Mouse (Mus musculus): ENCODE measurements around the gene Kcnh1. TPM values are rescaled to one million over a fixed set of nuclear protein-coding genes. Genes with fewer than 3 reads are reported as not detected.

Gene Kcnh1
- polyA plus RNA-seq, 1 experiment: 0.01 TPM

DNA sequence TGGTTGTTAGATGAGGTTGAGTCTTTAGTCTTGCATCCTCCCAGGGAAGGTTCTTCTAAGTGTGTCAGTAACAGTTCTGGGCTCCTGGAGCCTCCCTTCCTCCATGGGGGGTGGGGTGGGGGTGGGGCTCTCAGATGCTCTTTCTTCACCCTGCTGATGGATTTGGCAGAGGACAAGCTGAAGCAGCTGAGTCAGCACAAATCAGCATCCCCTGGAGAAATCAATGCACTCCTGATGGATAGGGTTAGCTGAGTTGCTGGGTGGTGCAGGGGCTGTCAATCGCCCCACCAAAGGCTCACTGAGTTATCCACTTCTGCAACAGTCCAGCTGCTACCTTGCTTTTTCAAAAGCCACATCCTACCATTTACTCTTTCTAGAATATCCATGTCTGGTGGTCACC lies 329.1 kb downstream of the Kcnh1 start:
- TF ChIP-seq SRF (IDR thresholded peaks at IDR 0.05; ENCODE audit: control insufficient read depth, insufficient read length, low read depth) (no peak), REST (IDR thresholded peaks at IDR 0.05; ENCODE audit: insufficient read depth, insufficient read length) (no peak), E2F4 (IDR thresholded peaks at IDR 0.05; ENCODE audit: insufficient read depth) (no peak), TCF3 (IDR thresholded peaks at IDR 0.05; ENCODE audit: insufficient read length, low read depth) (no peak), CEBPB (IDR thresholded peaks at IDR 0.05; ENCODE audit: insufficient read depth, poor library complexity, severe bottlenecking) (no peak), MYOG (IDR thresholded peaks at IDR 0.05; ENCODE audit: control insufficient read depth in 1 of 3, insufficient read depth in 1 of 3, insufficient read length in 2 of 3, low read depth in 2 of 3) (no peak), MAX (IDR thresholded peaks at IDR 0.05; ENCODE audit: low read depth) (no peak), POLR2A (IDR thresholded peaks at IDR 0.05; ENCODE audit: insufficient read length, low read depth) (no peak), USF1 (IDR thresholded peaks at IDR 0.05; ENCODE audit: low read depth) (no peak), MYOD1 (IDR thresholded peaks at IDR 0.05; ENCODE audit: control insufficient read depth in 1 of 3, insufficient read length in 2 of 3, low read depth in 2 of 3) (no peak), TCF12 (IDR thresholded peaks at IDR 0.05; ENCODE audit: insufficient read depth, poor library complexity, severe bottlenecking) (no peak), POLR2AphosphoS2 (IDR thresholded peaks at IDR 0.05; ENCODE audit: insufficient read length, low read depth) (no peak)
- Histone ChIP-seq H3ac (ENCODE audit: control insufficient read depth, insufficient read length) (no peak overlapping the region), H3K27me3 (ENCODE audit: control insufficient read depth, insufficient read depth, insufficient read length) (no peaks in the 10 kb centered on the region), H3K4me2 (ENCODE audit: low read depth) (no peak overlapping the region), H3K4me3 (no peak overlapping the region), H3K79me2 (ENCODE audit: control insufficient read depth, insufficient read depth) (no peaks in the 10 kb centered on the region), H3K36me3 (ENCODE audit: control insufficient read depth, insufficient read depth) (no peaks in the 10 kb centered on the region)

DNA sequence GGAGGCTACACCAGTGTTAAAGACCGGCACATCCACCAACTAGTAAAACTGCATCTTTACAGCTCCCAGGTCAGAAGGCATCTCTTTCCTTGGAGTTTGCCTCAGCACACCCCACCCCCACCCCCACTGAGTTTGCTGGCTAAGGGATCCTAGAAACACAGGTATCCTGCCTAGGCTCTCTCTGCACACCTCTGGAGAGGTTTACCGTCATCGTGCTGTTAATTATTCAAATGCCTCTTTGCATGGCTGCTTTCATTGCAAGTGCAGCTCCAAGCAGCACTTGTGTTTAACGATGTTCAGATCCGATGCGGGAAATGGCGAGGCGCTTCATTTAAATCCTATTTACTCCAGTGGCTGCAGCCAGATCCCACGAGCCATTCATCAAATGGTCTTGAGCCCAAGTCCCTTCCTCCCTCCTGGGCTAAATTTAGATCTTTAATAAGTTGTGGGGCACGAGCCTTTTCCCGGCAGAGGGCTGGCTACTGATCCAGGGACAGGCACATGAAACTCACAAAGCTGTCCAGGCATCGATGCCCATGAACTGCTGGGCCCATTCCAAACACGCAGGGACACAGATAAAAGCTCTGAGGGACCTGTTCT lies 330.4 kb downstream of the Kcnh1 start:
- no peaks in the 10 kb centered on the region for H3K27me3 ChIP-seq (ENCODE audit: control insufficient read depth, insufficient read depth, insufficient read length)
- H3ac ChIP-seq (ENCODE audit: control insufficient read depth, insufficient read length): no peak overlapping the region
- no peak for TF ChIP-seq TCF12 (IDR thresholded peaks at IDR 0.05; ENCODE audit: insufficient read depth, poor library complexity, severe bottlenecking)
- TF ChIP-seq TCF3 (IDR thresholded peaks at IDR 0.05; ENCODE audit: insufficient read length, low read depth): no peak
- no peak for TF ChIP-seq MYOG (IDR thresholded peaks at IDR 0.05; ENCODE audit: control insufficient read depth in 1 of 3, insufficient read depth in 1 of 3, insufficient read length in 2 of 3, low read depth in 2 of 3)
- TF ChIP-seq SRF (IDR thresholded peaks at IDR 0.05; ENCODE audit: control insufficient read depth, insufficient read length, low read depth): no peak
- TF ChIP-seq CEBPB (IDR thresholded peaks at IDR 0.05; ENCODE audit: insufficient read depth, poor library complexity, severe bottlenecking): no peak
- no peak for TF ChIP-seq POLR2A (IDR thresholded peaks at IDR 0.05; ENCODE audit: insufficient read length, low read depth)
- TF ChIP-seq USF1 (IDR thresholded peaks at IDR 0.05; ENCODE audit: low read depth): no peak
- TF ChIP-seq MYOD1 (IDR thresholded peaks at IDR 0.05; ENCODE audit: control insufficient read depth in 1 of 3, insufficient read length in 2 of 3, low read depth in 2 of 3): no peak
- no peak for TF ChIP-seq POLR2AphosphoS2 (IDR thresholded peaks at IDR 0.05; ENCODE audit: insufficient read length, low read depth)
- no peak for TF ChIP-seq REST (IDR thresholded peaks at IDR 0.05; ENCODE audit: insufficient read depth, insufficient read length)
- no peak for TF ChIP-seq MAX (IDR thresholded peaks at IDR 0.05; ENCODE audit: low read depth)
- no peaks in the 10 kb centered on the region for H3K36me3 ChIP-seq (ENCODE audit: control insufficient read depth, insufficient read depth)
- no peaks in the 10 kb centered on the region for H3K79me2 ChIP-seq (ENCODE audit: control insufficient read depth, insufficient read depth)
- no peak overlapping the region for H3K4me2 ChIP-seq (ENCODE audit: low read depth)
- no peak overlapping the region for H3K4me3 ChIP-seq

DNA sequence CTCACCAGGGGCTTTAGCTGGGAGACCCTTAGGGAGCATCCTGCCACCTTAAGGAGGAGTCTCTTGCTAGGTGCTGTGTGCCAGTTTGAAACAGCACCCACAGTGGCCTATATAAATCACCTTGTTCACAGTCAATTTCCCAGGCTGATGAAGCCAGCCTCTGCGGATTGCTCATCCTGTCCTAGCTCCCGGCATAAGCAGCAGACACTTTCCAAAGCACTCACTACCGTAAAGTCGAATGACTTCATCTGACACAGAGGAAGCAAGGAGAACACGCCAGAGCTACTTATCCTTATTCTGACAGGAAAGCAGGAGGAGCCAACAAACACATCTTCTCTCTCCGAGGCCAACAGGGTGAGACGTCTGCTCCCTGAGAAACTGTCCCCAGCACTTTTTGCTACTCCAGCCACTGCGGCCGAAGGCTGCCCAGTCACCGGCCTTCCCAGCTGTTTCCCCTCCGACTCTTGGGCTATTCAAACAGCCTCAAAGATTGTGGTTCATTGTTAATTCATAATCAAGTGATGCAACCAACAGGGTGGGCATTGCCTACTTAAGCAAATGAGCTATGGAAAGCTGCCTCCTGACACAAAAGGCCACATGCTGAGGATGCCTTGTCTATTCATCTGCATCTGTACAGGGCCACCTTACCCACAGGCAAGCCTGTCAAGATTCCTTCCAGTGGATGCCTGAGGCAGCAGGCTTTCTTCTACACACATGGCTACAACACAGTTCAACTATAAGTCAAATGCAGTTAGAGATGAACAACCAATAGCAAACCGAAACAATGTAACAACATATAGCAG lies 332.0 kb downstream of the Kcnh1 start:
- no peaks in the 10 kb centered on the region for H3K36me3 ChIP-seq (ENCODE audit: control insufficient read depth, insufficient read depth)
- no peak for TF ChIP-seq MYOG (IDR thresholded peaks at IDR 0.05; ENCODE audit: control insufficient read depth in 1 of 3, insufficient read depth in 1 of 3, insufficient read length in 2 of 3, low read depth in 2 of 3)

DNA sequence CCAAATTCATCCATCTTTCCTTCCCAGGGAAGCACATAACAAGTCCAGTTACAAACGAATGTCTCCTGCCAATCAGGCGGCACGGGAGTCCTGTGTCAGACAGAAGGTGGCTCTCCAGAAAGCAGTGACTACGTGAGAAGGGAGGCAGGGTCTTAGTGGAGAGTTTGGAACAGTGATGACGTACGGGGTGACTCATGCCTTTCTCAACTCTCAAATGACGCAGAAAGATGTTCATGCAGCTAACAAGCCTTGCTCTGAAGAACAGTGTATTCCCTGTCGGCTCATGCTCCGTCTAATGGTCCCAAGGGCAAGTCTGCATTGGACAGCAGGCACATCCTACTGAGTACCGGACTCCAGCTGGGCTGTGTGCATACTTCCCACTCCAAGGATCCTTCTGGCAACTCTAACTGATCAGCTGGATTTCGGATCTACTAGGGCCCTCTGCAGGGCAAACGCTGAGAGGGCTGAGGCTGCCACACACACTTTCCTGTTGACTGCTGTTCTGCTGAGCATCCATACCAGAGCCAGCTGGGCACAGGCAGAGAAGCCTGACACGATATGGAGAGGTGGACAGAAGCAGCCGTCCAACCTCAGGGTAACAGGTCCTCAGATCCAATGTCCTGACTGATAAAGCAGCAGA lies 335.3 kb downstream of the Kcnh1 start:
- H3K4me2 ChIP-seq (ENCODE audit: low read depth): no peak overlapping the region
- TF ChIP-seq SRF (IDR thresholded peaks at IDR 0.05; ENCODE audit: control insufficient read depth, insufficient read length, low read depth): no peak
- no peak for TF ChIP-seq POLR2A (IDR thresholded peaks at IDR 0.05; ENCODE audit: insufficient read length, low read depth)
- TF ChIP-seq REST (IDR thresholded peaks at IDR 0.05; ENCODE audit: insufficient read depth, insufficient read length): no peak
- TF ChIP-seq TCF3 (IDR thresholded peaks at IDR 0.05; ENCODE audit: insufficient read length, low read depth): no peak
- no peak for TF ChIP-seq POLR2AphosphoS2 (IDR thresholded peaks at IDR 0.05; ENCODE audit: insufficient read length, low read depth)
- TF ChIP-seq E2F4 (IDR thresholded peaks at IDR 0.05; ENCODE audit: insufficient read depth): no peak
- TF ChIP-seq CEBPB (IDR thresholded peaks at IDR 0.05; ENCODE audit: insufficient read depth, poor library complexity, severe bottlenecking): no peak
- no peak for TF ChIP-seq MYOG (IDR thresholded peaks at IDR 0.05; ENCODE audit: control insufficient read depth in 1 of 3, insufficient read depth in 1 of 3, insufficient read length in 2 of 3, low read depth in 2 of 3)
- no peak for TF ChIP-seq MAX (IDR thresholded peaks at IDR 0.05; ENCODE audit: low read depth)
- H3K27me3 ChIP-seq (ENCODE audit: control insufficient read depth, insufficient read depth, insufficient read length): no peaks in the 10 kb centered on the region
- H3K79me2 ChIP-seq (ENCODE audit: control insufficient read depth, insufficient read depth): no peaks in the 10 kb centered on the region
- H3K36me3 ChIP-seq (ENCODE audit: control insufficient read depth, insufficient read depth): no peaks in the 10 kb centered on the region
- no peak overlapping the region for H3K4me3 ChIP-seq
- no peak overlapping the region for H3ac ChIP-seq (ENCODE audit: control insufficient read depth, insufficient read length)

More for the DNA sequence above, 332.0 kb downstream of the Kcnh1 start:
- Histone ChIP-seq H3ac (ENCODE audit: control insufficient read depth, insufficient read length) (no peak overlapping the region), H3K27me3 (ENCODE audit: control insufficient read depth, insufficient read depth, insufficient read length) (no peaks in the 10 kb centered on the region), H3K4me2 (ENCODE audit: low read depth) (no peak overlapping the region), H3K79me2 (ENCODE audit: control insufficient read depth, insufficient read depth) (no peaks in the 10 kb centered on the region), H3K4me3 (no peak overlapping the region)
